Mouse (Mus musculus): ENCODE measurements at regions not wholly inside any gene's neighbourhood (a gene's known extent, or its start where the extent isn't known, plus 50 kb on each side); places are given as distances from the start of the nearest gene placed in this dataset.

GRCm38 (mm10) chr10:99697696-99698095, 61.8 kb downstream of the Csl start:
- H3K27me3 ChIP-seq: no peaks in the 10 kb centered on the region
- H3K36me3 ChIP-seq: no peaks in the 10 kb centered on the region
- no peaks in the 10 kb centered on the region for H3K4me1 ChIP-seq
- no peak for ATAC-seq (ENCODE audit: insufficient number of reproducible peaks, low FRiP score, low TSS enrichment, low read depth)
- H3K4me3 ChIP-seq: no peak overlapping the region
- H3K9ac ChIP-seq: no peak overlapping the region
- no peaks in the 10 kb centered on the region for H3K9me3 ChIP-seq
- no peak overlapping the region for H3K27ac ChIP-seq
- H3K4me2 ChIP-seq: no peak overlapping the region
- 25% methylated on average over 8 of the region's 8 CpGs for WGBS

DNA sequence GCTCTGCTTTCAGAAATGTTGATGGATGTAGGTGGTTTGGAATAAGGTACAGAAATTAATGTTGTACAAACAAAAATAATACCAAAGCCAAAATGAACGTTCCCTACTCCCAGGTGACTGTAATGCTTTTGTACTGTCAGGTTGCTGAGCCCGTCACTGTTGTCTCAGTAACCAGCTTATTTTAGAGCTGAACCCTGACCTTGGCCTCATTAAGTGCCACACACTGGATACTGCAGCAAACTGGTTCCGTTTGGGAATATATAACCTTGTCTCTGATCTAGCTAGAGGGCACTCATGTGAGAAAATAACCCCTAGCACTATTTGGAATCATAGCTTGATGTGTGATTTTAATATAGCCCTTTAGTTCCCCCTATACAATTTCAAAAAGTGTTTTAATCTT, 60.0 kb downstream of the Csl start:
- Histone ChIP-seq H3K9ac (no peak overlapping the region), H3K4me1 (no peaks in the 10 kb centered on the region), H3K36me3 (no peaks in the 10 kb centered on the region), H3K9me3 (no peaks in the 10 kb centered on the region), H3K4me2 (no peak overlapping the region), H3K27ac (no peak overlapping the region), H3K4me3 (no peak overlapping the region), H3K27me3 (no peaks in the 10 kb centered on the region)
- WGBS: 27% methylated on average over 3 of the region's 3 CpGs
- ATAC-seq (ENCODE audit: insufficient number of reproducible peaks, low FRiP score, low TSS enrichment, low read depth): no peak

DNA sequence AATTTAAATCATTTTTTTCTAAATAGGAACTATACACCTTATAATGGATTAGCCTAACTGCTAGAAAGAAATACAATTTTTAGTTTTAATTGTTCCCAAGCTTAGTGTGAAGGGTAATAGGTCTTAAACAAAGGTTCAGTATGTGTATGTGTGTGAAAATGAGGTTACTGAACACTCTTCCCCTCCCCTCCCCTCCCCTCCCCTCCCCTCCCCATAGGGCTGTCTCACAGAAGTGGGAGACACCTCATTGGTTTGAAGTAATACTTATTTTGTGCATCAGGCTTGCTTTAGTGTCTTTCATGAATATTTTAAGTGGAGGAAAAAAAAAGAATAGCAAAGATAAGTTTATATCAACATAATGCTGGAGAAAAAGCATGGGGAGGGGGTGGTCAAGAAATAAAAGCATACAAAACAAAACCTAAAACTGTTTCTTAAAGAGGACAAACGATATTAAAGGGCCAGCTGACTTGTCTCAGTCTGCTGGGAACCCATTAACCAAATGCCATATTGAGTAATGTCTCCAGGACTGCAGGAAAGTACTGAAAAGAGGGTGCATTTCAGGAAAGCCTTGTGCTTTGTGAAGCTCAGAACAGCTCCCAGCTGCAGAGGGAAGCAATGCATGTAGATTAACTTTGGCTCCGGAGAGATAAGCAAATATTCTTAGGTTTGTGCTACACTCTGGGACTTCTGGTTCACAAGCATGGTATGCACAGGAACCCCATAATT, 59.2 kb downstream of the Csl start:
- Histone ChIP-seq H3K4me2 (no peak overlapping the region), H3K4me1 (no peaks in the 10 kb centered on the region), H3K27me3 (no peaks in the 10 kb centered on the region), H3K27ac (no peak overlapping the region), H3K36me3 (no peaks in the 10 kb centered on the region), H3K9ac (no peak overlapping the region), H3K9me3 (no peaks in the 10 kb centered on the region), H3K4me3 (no peak overlapping the region)
- WGBS: 44% methylated on average over 2 of the region's 2 CpGs
- ATAC-seq (ENCODE audit: insufficient number of reproducible peaks, low FRiP score, low TSS enrichment, low read depth): no peak

Data from limb, embryonic 15.5 days (tissue).